Mouse (Mus musculus): ENCODE data around the gene Smim7. TPM values are rescaled to one million over a fixed set of nuclear protein-coding genes. Genes with fewer than 3 reads are reported as not detected.

The Smim7 gene
- polyA plus RNA-seq, 1 experiment from 2014 or later = 126 TPM

- H3K36me3 ChIP-seq = peaks cover 22% of the 10 kb centered on the region
- H3K4me1 ChIP-seq = peaks cover 34% of the 10 kb centered on the region
- peak overlapping the region; percentile 76 for H3K4me3 ChIP-seq
- no peak for DNase-seq (ENCODE audit: low spot score)
- no peaks in the 10 kb centered on the region for H3K9me3 ChIP-seq (replicated peaks)
- H3K27me3 ChIP-seq (ENCODE audit: low read depth, poor library complexity, severe bottlenecking) = no peaks in the 10 kb centered on the region
- 7% methylated on average over 10 of the region's 10 CpGs for WGBS
- H3K27ac ChIP-seq (replicated peaks) = peak overlapping the region; percentile 92
Observed at GRCm38 (mm10) chr8:72572507-72572906, 1.6 kb upstream of the Smim7 start.

- peak; percentile 70 for DNase-seq (ENCODE audit: low spot score)
- Histone ChIP-seq H3K4me1 (peaks cover 34% of the 10 kb centered on the region), H3K36me3 (peaks cover 29% of the 10 kb centered on the region), H3K27ac (replicated peaks) (peak within 1 kb of the TSS; percentile 92), H3K9me3 (replicated peaks) (no peaks in the 10 kb centered on the region), H3K27me3 (ENCODE audit: low read depth, poor library complexity, severe bottlenecking) (no peaks in the 10 kb centered on the region), H3K4me3 (peak within 1 kb of the TSS; percentile 76)
- under 1% methylated on average over 45 of the region's 45 CpGs for WGBS
Observed at GRCm38 (mm10) chr8:72571611-72572473, 954 bp upstream of the Smim7 start, which contains the start of gene Tmem38a. Tmem38a (plus strand) TSS chr8:72572055.

- Histone ChIP-seq H3K4me1 (peaks cover 14% of the 10 kb centered on the region), H3K27me3 (ENCODE audit: low read depth, poor library complexity, severe bottlenecking) (no peaks in the 10 kb centered on the region), H3K4me3 (no peak overlapping the region), H3K9me3 (replicated peaks) (no peaks in the 10 kb centered on the region), H3K36me3 (peaks cover 74% of the 10 kb centered on the region), H3K27ac (replicated peaks) (no peak overlapping the region)
- no peak for DNase-seq (ENCODE audit: low spot score)
- 98% methylated on average over 2 of the region's 2 CpGs for WGBS
Observed at GRCm38 (mm10) chr8:72565970-72566369, 4.9 kb downstream of the Smim7 start.

- peaks cover 70% of the 10 kb centered on the region for H3K36me3 ChIP-seq
Observed at GRCm38 (mm10) chr8:72561111-72561689, 9.7 kb downstream of the Smim7 start.

GRCm38 (mm10) chr8:72555770-72556169 lies 15.1 kb downstream of the Smim7 start:
- DNase-seq (ENCODE audit: low spot score) = no peak
- 47% methylated on average over 4 of the region's 4 CpGs for WGBS
- Histone ChIP-seq H3K4me1 (no peaks in the 10 kb centered on the region), H3K27ac (replicated peaks) (no peak overlapping the region), H3K9me3 (replicated peaks) (no peaks in the 10 kb centered on the region), H3K36me3 (peaks cover 31% of the 10 kb centered on the region), H3K27me3 (ENCODE audit: low read depth, poor library complexity, severe bottlenecking) (no peaks in the 10 kb centered on the region), H3K4me3 (no peak overlapping the region)

More at GRCm38 (mm10) chr8:72561111-72561689, 9.7 kb downstream of the Smim7 start:
- H3K27me3 ChIP-seq (ENCODE audit: low read depth, poor library complexity, severe bottlenecking) = no peaks in the 10 kb centered on the region
- H3K9me3 ChIP-seq (replicated peaks) = no peaks in the 10 kb centered on the region
- no peak for DNase-seq (ENCODE audit: low spot score)
- H3K27ac ChIP-seq (replicated peaks) = no peak overlapping the region
- no peak overlapping the region for H3K4me3 ChIP-seq
- no peaks in the 10 kb centered on the region for H3K4me1 ChIP-seq
- WGBS = 87% methylated on average over 1 of the region's 1 CpGs

GRCm38 (mm10) chr8:72549314-72549892 lies 21.5 kb downstream of the Smim7 start:
- Histone ChIP-seq H3K27ac (replicated peaks) (no peak overlapping the region), H3K9me3 (replicated peaks) (no peaks in the 10 kb centered on the region), H3K4me3 (peak overlapping the region; percentile 99), H3K27me3 (ENCODE audit: low read depth, poor library complexity, severe bottlenecking) (no peaks in the 10 kb centered on the region), H3K36me3 (peaks cover 13% of the 10 kb centered on the region), H3K4me1 (peaks cover 35% of the 10 kb centered on the region)
- no peak for DNase-seq (ENCODE audit: low spot score)
- 28% methylated on average over 5 of the region's 5 CpGs for WGBS

- Histone ChIP-seq H3K27ac (replicated peaks) (peak overlapping the region; percentile 94), H3K36me3 (peaks cover 19% of the 10 kb centered on the region), H3K4me1 (peaks cover 35% of the 10 kb centered on the region), H3K27me3 (ENCODE audit: low read depth, poor library complexity, severe bottlenecking) (no peaks in the 10 kb centered on the region), H3K4me3 (peak overlapping the region; percentile 99), H3K9me3 (replicated peaks) (no peaks in the 10 kb centered on the region)
- no peak for DNase-seq (ENCODE audit: low spot score)
- under 1% methylated on average over 45 of the region's 45 CpGs for WGBS
Observed at GRCm38 (mm10) chr8:72548644-72549313, 22.1 kb downstream of the Smim7 start.

GRCm38 (mm10) chr8:72547802-72548643 lies 22.9 kb downstream of the Smim7 start, which contains the start of gene Med26:
Med26 (minus strand) TSS chr8:72548270.
- H3K4me3 ChIP-seq = peak within 1 kb of the TSS; percentile 99
- peak within 1 kb of the TSS; percentile 94 for H3K27ac ChIP-seq (replicated peaks)
- no peaks in the 10 kb centered on the region for H3K27me3 ChIP-seq (ENCODE audit: low read depth, poor library complexity, severe bottlenecking)
- no peaks in the 10 kb centered on the region for H3K9me3 ChIP-seq (replicated peaks)
- peak; percentile 99 for DNase-seq (ENCODE audit: low spot score)
- H3K4me1 ChIP-seq = peaks cover 35% of the 10 kb centered on the region
- under 1% methylated on average over 82 of the region's 92 CpGs for WGBS
- peaks cover 26% of the 10 kb centered on the region for H3K36me3 ChIP-seq

- H3K27me3 ChIP-seq (ENCODE audit: low read depth, poor library complexity, severe bottlenecking) = no peaks in the 10 kb centered on the region
- peak overlapping the region; percentile 94 for H3K27ac ChIP-seq (replicated peaks)
- DNase-seq (ENCODE audit: low spot score) = peak; percentile 36
- peaks cover 35% of the 10 kb centered on the region for H3K4me1 ChIP-seq
- 3% methylated on average over 27 of the region's 27 CpGs for WGBS
- H3K36me3 ChIP-seq = peaks cover 29% of the 10 kb centered on the region
- H3K4me3 ChIP-seq = peak overlapping the region; percentile 99
- no peaks in the 10 kb centered on the region for H3K9me3 ChIP-seq (replicated peaks)
Observed at GRCm38 (mm10) chr8:72547122-72547801, 23.6 kb downstream of the Smim7 start.

- no peaks in the 10 kb centered on the region for H3K9me3 ChIP-seq (replicated peaks)
- no peak for DNase-seq (ENCODE audit: low spot score)
- H3K27me3 ChIP-seq (ENCODE audit: low read depth, poor library complexity, severe bottlenecking) = no peaks in the 10 kb centered on the region
- H3K4me1 ChIP-seq = no peaks in the 10 kb centered on the region
- H3K36me3 ChIP-seq = peaks cover 29% of the 10 kb centered on the region
- H3K4me3 ChIP-seq = no peak overlapping the region
- no peak overlapping the region for H3K27ac ChIP-seq (replicated peaks)
Observed at GRCm38 (mm10) chr8:72539234-72539633, 31.7 kb downstream of the Smim7 start.

- no peaks in the 10 kb centered on the region for H3K4me1 ChIP-seq
- no peaks in the 10 kb centered on the region for H3K27me3 ChIP-seq (ENCODE audit: low read depth, poor library complexity, severe bottlenecking)
- H3K9me3 ChIP-seq (replicated peaks) = no peaks in the 10 kb centered on the region
- H3K27ac ChIP-seq (replicated peaks) = no peak overlapping the region
- WGBS = 94% methylated on average over 3 of the region's 3 CpGs
- no peak overlapping the region for H3K4me3 ChIP-seq
- no peak for DNase-seq (ENCODE audit: low spot score)
- H3K36me3 ChIP-seq = peaks cover 33% of the 10 kb centered on the region
Observed at GRCm38 (mm10) chr8:72534888-72535287, 36.0 kb downstream of the Smim7 start.
